Mouse (Mus musculus): Measurements from ENCODE around the gene Meox1. TPM values are rescaled to one million over a fixed set of nuclear protein-coding genes. Genes with fewer than 3 reads are reported as not detected.

Meox1 gene
- polyA plus RNA-seq, 1 experiment = 1.8 TPM

DNA sequence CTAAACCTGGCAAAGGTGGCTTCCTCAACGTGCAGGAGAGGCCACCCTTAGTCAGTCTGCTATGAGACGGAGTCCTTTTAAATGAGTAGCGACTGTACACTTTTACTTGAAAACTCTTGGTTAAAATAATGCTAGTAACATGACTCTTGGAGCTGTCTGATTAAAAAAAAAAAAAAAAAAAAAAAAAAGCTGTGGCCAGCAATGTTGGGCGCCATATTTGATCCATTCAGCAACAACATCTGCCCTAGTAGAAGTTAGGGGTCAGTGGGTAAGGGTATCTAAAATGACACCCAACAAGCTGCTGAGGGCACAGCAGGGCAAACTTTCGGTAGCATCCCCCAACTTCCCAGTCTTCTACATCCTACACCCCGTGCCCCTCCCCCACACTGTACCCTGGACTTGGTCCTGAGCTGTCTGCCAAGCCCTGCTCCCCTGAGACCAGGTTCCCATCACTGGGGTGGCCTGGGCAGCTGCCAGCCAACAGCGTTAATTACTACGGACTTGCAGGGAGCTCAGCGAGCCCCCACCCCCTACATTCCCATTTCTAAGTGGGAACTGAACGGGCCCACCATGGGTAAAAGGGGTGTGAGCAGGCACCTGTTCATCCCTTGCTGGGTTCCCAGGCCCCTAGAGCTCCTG is 32.9 kb upstream of the Meox1 start:
- H3K27me3 ChIP-seq (ENCODE audit: control insufficient read depth, insufficient read depth, low read length) = no peaks in the 10 kb centered on the region
- H3K27ac ChIP-seq (ENCODE audit: insufficient read depth, low read length) = no peak overlapping the region
- TF ChIP-seq CTCF (IDR thresholded peaks at IDR 0.05; ENCODE audit: borderline replicate concordance, insufficient read depth, low read depth, low read length) (no peak), POLR2A (IDR thresholded peaks at IDR 0.05; ENCODE audit: borderline replicate concordance, insufficient read depth, low read length) (no peak)
- 79% methylated on average over 10 of the region's 10 CpGs for WGBS
- H3K4me3 ChIP-seq (replicated peaks; ENCODE audit: insufficient read depth, low read depth, low read length) = no peak overlapping the region
- peaks cover 2% of the 10 kb centered on the region; the same call in 1 of the 2 replicates for H3K4me1 ChIP-seq (ENCODE audit: control insufficient read depth, insufficient read depth, low read length)
- DNase-seq = no peak

DNA sequence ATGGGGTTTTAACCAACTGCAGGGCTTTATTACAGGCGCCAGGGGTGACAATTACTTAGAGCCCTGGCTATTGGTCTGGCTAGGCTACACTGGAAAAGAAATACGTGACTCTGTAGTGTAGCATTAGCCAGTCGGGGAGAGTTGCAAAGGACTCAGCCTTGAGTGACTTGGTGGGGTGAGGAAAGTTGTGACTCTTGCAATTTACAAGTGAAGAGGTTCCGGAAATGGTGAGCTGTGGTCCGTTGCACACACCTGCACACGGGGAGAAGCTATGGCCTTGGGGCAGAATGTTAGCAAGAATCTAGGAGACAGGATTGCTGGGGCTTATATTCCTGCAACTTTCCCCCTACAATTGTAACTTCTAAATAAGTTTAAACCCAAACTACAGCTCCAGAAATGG is 31.5 kb upstream of the Meox1 start:
- no peak overlapping the region for H3K4me3 ChIP-seq (replicated peaks; ENCODE audit: insufficient read depth, low read depth, low read length)
- TF ChIP-seq CTCF (IDR thresholded peaks at IDR 0.05; ENCODE audit: borderline replicate concordance, insufficient read depth, low read depth, low read length) = no peak
- no peak for TF ChIP-seq POLR2A (IDR thresholded peaks at IDR 0.05; ENCODE audit: borderline replicate concordance, insufficient read depth, low read length)
- no peaks in the 10 kb centered on the region for H3K27me3 ChIP-seq (ENCODE audit: control insufficient read depth, insufficient read depth, low read length)
- no peak for DNase-seq
- peaks cover 14% of the 10 kb centered on the region; the same call in 1 of the 2 replicates for H3K4me1 ChIP-seq (ENCODE audit: control insufficient read depth, insufficient read depth, low read length)
- 84% methylated on average over 6 of the region's 6 CpGs for WGBS
- no peak overlapping the region for H3K27ac ChIP-seq (ENCODE audit: insufficient read depth, low read length)

DNA sequence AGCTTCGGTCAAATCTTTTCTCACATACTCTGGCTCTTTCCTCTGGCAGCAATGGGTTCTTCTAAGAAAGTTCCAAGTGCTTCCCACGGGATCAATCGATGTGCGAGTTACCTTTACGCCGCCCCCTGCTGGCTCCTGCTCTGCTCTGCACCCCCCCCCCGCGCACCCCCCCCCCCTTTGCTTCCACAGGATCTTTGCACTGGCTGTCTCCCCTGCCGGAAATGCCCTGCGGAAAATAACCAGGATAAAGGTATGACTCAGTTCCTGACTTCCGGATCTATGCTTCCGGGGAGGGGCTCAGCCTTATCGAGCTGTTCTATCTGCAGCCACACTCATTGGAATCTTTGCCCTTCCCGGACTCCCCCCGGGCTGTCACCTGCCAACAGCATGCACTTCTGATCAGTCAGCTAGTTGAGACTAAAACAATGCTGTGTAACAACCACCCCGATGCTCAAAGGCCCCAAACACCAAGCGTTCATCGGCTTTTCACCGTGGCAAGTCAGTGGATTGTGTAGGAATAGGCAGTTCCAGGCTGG is 30.3 kb upstream of the Meox1 start:
- DNase-seq = no peak
- TF ChIP-seq POLR2A (IDR thresholded peaks at IDR 0.05; ENCODE audit: borderline replicate concordance, insufficient read depth, low read length) (no peak), CTCF (IDR thresholded peaks at IDR 0.05; ENCODE audit: borderline replicate concordance, insufficient read depth, low read depth, low read length) (no peak)

DNA sequence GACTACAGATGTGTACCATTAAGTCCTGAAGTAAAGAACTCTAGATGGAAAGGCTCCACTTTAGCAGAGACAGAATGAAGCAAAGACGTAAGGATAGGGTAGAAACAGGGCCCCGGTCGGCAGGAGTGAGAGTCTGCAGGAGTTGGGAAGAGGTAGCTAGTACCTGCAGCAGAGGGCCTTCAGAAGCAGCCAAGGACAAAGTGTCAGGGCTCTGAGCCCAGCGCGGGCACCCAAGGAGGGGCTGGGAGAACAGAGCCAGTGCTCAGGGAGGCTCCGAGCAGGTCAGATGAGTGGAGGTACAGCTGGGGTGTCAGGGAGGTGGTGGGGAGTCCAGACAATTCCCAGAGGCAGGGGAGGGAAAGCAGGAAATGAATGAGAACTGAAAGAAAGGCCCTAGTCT is 29.8 kb upstream of the Meox1 start:
- Histone ChIP-seq H3K4me3 (replicated peaks; ENCODE audit: insufficient read depth, low read depth, low read length) (no peak overlapping the region), H3K27me3 (ENCODE audit: control insufficient read depth, insufficient read depth, low read length) (no peaks in the 10 kb centered on the region), H3K4me1 (ENCODE audit: control insufficient read depth, insufficient read depth, low read length) (peaks cover 16% of the 10 kb centered on the region; the same call in 1 of the 2 replicates), H3K27ac (ENCODE audit: insufficient read depth, low read length) (no peak overlapping the region)
- 90% methylated on average over 6 of the region's 6 CpGs for whole genome bisulfite sequencing
- TF ChIP-seq POLR2A (IDR thresholded peaks at IDR 0.05; ENCODE audit: borderline replicate concordance, insufficient read depth, low read length) (no peak), CTCF (IDR thresholded peaks at IDR 0.05; ENCODE audit: borderline replicate concordance, insufficient read depth, low read depth, low read length) (no peak)
- DNase-seq = no peak

More for the DNA sequence above, 30.3 kb upstream of the Meox1 start:
- Histone ChIP-seq H3K4me1 (ENCODE audit: control insufficient read depth, insufficient read depth, low read length) (peaks cover 16% of the 10 kb centered on the region; the same call in 1 of the 2 replicates), H3K27ac (ENCODE audit: insufficient read depth, low read length) (no peak overlapping the region), H3K4me3 (replicated peaks; ENCODE audit: insufficient read depth, low read depth, low read length) (no peak overlapping the region), H3K27me3 (ENCODE audit: control insufficient read depth, insufficient read depth, low read length) (no peaks in the 10 kb centered on the region)
- 77% methylated on average over 19 of the region's 19 CpGs for WGBS

DNA sequence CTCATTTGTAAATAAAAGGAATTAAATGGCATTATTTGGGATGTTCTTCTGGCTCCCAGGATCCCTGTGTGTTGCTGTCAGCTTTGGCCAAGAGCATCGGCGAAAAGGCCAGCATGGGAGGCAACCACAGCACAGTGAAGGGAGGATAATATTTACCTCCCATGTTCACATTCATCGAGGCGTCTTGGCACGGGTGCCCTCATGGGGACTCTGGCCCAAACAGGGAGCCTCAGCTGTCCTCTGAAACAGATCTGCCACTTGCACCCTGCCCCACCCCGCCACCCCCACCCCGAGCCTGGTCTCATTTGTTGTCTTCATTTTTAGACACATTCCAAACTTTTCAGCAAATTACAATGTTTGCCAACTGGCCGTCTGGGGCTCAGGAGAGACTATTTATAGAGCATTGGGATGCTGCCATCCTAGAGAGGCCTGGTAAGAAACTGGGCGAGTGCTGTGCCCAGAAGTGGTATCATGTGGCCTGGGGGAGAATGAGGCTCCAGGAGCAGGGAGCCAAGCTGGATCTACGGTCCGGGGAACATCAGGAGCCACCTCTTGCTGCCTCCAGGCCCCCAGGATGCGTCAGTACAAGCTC is 27.3 kb upstream of the Meox1 start:
- Histone ChIP-seq H3K27me3 (ENCODE audit: control insufficient read depth, insufficient read depth, low read length) (no peaks in the 10 kb centered on the region), H3K4me3 (replicated peaks; ENCODE audit: insufficient read depth, low read depth, low read length) (no peak overlapping the region), H3K27ac (ENCODE audit: insufficient read depth, low read length) (no peak overlapping the region), H3K4me1 (ENCODE audit: control insufficient read depth, insufficient read depth, low read length) (peaks cover 16% of the 10 kb centered on the region; the same call in 1 of the 2 replicates)
- TF ChIP-seq CTCF (IDR thresholded peaks at IDR 0.05; ENCODE audit: borderline replicate concordance, insufficient read depth, low read depth, low read length) (no peak), POLR2A (IDR thresholded peaks at IDR 0.05; ENCODE audit: borderline replicate concordance, insufficient read depth, low read length) (no peak)
- DNase-seq = peak; percentile 44 to 71
- 16% methylated on average over 12 of the region's 12 CpGs for WGBS

DNA sequence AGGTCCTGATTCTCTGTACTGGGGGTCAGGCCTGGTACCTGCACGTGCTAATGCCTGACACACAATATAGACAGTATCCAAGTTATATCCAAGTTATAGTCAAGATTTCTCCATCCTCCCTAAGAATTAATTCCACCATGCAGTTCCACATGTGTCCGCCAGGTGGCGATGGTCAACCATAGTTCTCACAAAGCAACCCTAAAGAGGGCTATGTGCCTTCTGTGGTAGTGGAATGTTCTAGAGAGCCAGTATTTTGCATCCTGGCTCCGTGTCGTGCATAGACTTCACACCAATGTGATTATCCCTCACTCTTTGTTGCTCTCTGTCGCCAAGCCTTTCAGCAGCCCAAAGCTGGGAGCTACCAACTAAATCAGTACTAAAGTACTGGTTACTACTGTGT is 25.5 kb upstream of the Meox1 start:
- Histone ChIP-seq H3K4me3 (replicated peaks; ENCODE audit: insufficient read depth, low read depth, low read length) (no peak overlapping the region), H3K27ac (ENCODE audit: insufficient read depth, low read length) (no peak overlapping the region), H3K4me1 (ENCODE audit: control insufficient read depth, insufficient read depth, low read length) (peaks cover 16% of the 10 kb centered on the region; the same call in 1 of the 2 replicates), H3K27me3 (ENCODE audit: control insufficient read depth, insufficient read depth, low read length) (no peaks in the 10 kb centered on the region)
- peak; percentile 72 to 89 for DNase-seq
- TF ChIP-seq CTCF (IDR thresholded peaks at IDR 0.05; ENCODE audit: borderline replicate concordance, insufficient read depth, low read depth, low read length) (peak; percentile 98), POLR2A (IDR thresholded peaks at IDR 0.05; ENCODE audit: borderline replicate concordance, insufficient read depth, low read length) (no peak)
- 1% methylated on average over 6 of the region's 6 CpGs for WGBS

DNA sequence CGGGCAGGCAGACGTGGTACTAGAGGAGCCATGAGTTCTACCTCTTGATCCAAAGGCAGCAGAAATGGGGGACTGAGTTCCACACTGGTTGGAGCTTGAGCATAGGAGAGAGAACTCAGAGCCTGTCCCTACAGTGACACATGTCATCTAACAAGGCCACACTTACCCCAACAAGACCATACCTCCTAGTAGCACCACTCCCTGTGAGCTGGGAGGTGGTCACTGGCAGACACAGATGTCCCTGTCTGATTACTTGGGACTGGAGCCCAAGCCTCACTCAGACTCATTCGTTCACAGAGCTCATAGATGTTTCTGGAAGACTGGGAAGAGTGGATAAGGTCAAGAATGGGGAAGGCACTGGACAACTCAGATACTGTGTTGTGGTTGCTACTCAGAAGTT is 24.4 kb upstream of the Meox1 start:
- Histone ChIP-seq H3K4me1 (ENCODE audit: control insufficient read depth, insufficient read depth, low read length) (peaks cover 16% of the 10 kb centered on the region; the same call in 1 of the 2 replicates), H3K4me3 (replicated peaks; ENCODE audit: insufficient read depth, low read depth, low read length) (no peak overlapping the region), H3K27me3 (ENCODE audit: control insufficient read depth, insufficient read depth, low read length) (no peaks in the 10 kb centered on the region), H3K27ac (ENCODE audit: insufficient read depth, low read length) (no peak overlapping the region)
- DNase-seq = no peak
- TF ChIP-seq POLR2A (IDR thresholded peaks at IDR 0.05; ENCODE audit: borderline replicate concordance, insufficient read depth, low read length) = no peak
- no peak for TF ChIP-seq CTCF (IDR thresholded peaks at IDR 0.05; ENCODE audit: borderline replicate concordance, insufficient read depth, low read depth, low read length)
- 82% methylated on average over 3 of the region's 3 CpGs for WGBS

DNA sequence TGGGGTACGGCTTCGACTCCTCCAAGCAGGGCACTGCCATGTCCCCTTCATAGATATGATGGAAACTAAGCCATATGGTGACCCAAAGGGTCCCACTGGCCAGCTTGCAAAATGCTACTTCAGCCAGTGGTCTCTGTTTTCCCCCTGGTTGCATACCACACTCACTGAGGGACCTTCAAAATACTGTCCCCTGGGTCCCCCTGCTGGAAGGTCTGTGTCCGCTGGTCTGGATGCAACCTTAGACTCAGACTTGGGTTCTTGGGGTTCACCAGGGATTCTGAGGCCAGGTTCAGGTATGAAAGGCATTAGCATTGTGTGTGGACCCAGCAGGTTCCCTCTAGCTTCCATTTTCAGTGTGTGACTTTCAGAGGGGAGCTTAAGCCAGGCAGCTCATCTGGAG is 22.6 kb upstream of the Meox1 start:
- Histone ChIP-seq H3K4me3 (replicated peaks; ENCODE audit: insufficient read depth, low read depth, low read length) (no peak overlapping the region), H3K27ac (ENCODE audit: insufficient read depth, low read length) (no peak overlapping the region), H3K27me3 (ENCODE audit: control insufficient read depth, insufficient read depth, low read length) (no peaks in the 10 kb centered on the region), H3K4me1 (ENCODE audit: control insufficient read depth, insufficient read depth, low read length) (peaks cover 12% of the 10 kb centered on the region; the same call in 1 of the 2 replicates)
- 83% methylated on average over 3 of the region's 3 CpGs for WGBS
- TF ChIP-seq POLR2A (IDR thresholded peaks at IDR 0.05; ENCODE audit: borderline replicate concordance, insufficient read depth, low read length) (no peak), CTCF (IDR thresholded peaks at IDR 0.05; ENCODE audit: borderline replicate concordance, insufficient read depth, low read depth, low read length) (no peak)
- no peak for DNase-seq
